Mouse (Mus musculus) erythroblast, embryonic 14.5 days (primary cell): ENCODE measurements around the gene Ndrg3.
"Not testable (repeated sequence)": the region's sequence is repeated elsewhere in the genome, so short reads cannot be mapped to it uniquely, and the experiment has no call there.

Experiments used
- GATA1 ChIP-seq: IDR thresholded peaks from 2 replicates; pipeline ENCODE4 v1.6.1; 2012; ENCODE audit warnings: low read length, inconsistent platforms, mixed read lengths
- TAL1 ChIP-seq: IDR thresholded peaks from 3 replicates; pipeline ENCODE4 v1.6.1; 2012; ENCODE audit warnings: low read length, inconsistent platforms, mixed read lengths

DNA sequence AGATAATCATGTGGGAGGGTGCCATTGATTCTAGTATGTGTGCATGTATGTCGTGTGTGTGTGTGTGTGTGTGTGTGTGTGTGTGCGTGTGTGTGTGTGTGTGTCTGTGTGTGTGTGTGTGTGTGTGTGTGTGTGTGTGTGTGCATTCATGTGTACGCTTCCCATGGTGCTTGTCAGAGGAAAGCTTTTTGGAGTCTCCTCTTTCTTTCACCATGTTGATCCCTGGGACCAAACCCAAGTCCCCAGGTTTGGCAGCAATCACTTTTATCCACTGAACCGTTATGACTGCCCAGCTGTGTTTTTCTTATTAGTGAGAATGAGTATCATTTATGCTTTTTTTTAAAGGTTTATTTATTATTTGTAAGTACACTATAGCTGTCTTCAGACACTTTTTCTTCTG, 89.4 kb downstream of the Ndrg3 start:
- not testable (repeated sequence) for TF ChIP-seq TAL1, GATA1
